Mouse (Mus musculus) cerebellum, adult 2 months (tissue): ENCODE results near the gene Sema3d. TPM values are rescaled to one million over a fixed set of nuclear protein-coding genes. Genes with fewer than 3 reads are reported as not detected.

Experiments used
- DNase-seq, 2 experiments: peaks; one replicate each; pipeline ENCODE4 v3.0.0; 2021
- H3K27ac ChIP-seq: fragments of 200-500 bp; 2 replicates; pipeline ENCODE4 v1.5.1; 2012; ENCODE audit warnings: low read length, control low read depth, inconsistent platforms; ENCODE audit not compliant: insufficient read depth
- H3K27me3 ChIP-seq: fragments of 200-500 bp; 2 replicates; pipeline ENCODE4 v1.6.1; 2012; ENCODE audit warnings: inconsistent platforms, mild to moderate bottlenecking, low read length, moderate library complexity; ENCODE audit not compliant: control insufficient read depth, insufficient read depth
- H3K4me1 ChIP-seq: fragments of 200-500 bp; 2 replicates; pipeline ENCODE4 v1.6.1; 2011; ENCODE audit warnings: low read length; ENCODE audit not compliant: control insufficient read depth, insufficient read depth
- H3K4me3 ChIP-seq: fragments of 200-500 bp; replicated peaks from 2 replicates; pipeline ENCODE3; 2011; ENCODE audit warnings: mild to moderate bottlenecking, low read depth, low read length, control low read depth; ENCODE audit not compliant: insufficient read depth
- CTCF ChIP-seq: fragments of 200-500 bp; IDR thresholded peaks from 2 replicates; pipeline ENCODE4 v1.5.1; 2011; ENCODE audit warnings: low read depth, mild to moderate bottlenecking, control low read depth, low read length, moderate library complexity, borderline replicate concordance; ENCODE audit not compliant: insufficient read depth
- POLR2A ChIP-seq: fragments of 200-500 bp; IDR thresholded peaks from 2 replicates; pipeline ENCODE4 v1.6.1; 2011; ENCODE audit warnings: low read length, control low read depth, borderline replicate concordance; ENCODE audit not compliant: insufficient read depth
- WGBS: fragments of 180-500 bp; shearing (Covaris S2); methylation state at CpG from one replicate; pipeline ENCODE4 v1.1.7; 2018; 5-methylcytosine and 5-hydroxymethylcytosine counted together
- polyA plus RNA-seq: library from polyadenylated mRNA; depleted of rRNA; stranded (reverse); fragments of >200 nt; gene quantifications from 2 replicates; pipeline ENCODE4 v1.2.3, GENCODE M21; 2012

The Sema3d gene
- polyA plus RNA-seq, 1 experiment = 2.0 TPM

- peak in 1 of 2 experiments; percentile 21 for DNase-seq
- Histone ChIP-seq H3K27ac (no peak overlapping the region), H3K4me1 (no peaks in the 10 kb centered on the region), H3K4me3 (no peak overlapping the region), H3K27me3 (no peaks in the 10 kb centered on the region)
- TF ChIP-seq POLR2A = no peak
- no peak for TF ChIP-seq CTCF
- 19% methylated on average over 5 of the region's 5 CpGs for WGBS
These were observed 91.9 kb downstream of the Sema3d start for GRCm38 (mm10) chr5:12474904-12475638.

- Histone ChIP-seq H3K4me1 (no peaks in the 10 kb centered on the region), H3K4me3 (no peak overlapping the region), H3K27me3 (no peaks in the 10 kb centered on the region), H3K27ac (no peak overlapping the region)
- TF ChIP-seq POLR2A (no peak), CTCF (no peak)
- DNase-seq = no peak
- 44% methylated on average over 4 of the region's 4 CpGs for WGBS
These were observed 92.4 kb downstream of the Sema3d start for GRCm38 (mm10) chr5:12475639-12475916.

GRCm38 (mm10) chr5:12487926-12488325, 104.7 kb downstream of the Sema3d start:
- WGBS = 95% methylated on average over 2 of the region's 2 CpGs
- no peak for DNase-seq
- TF ChIP-seq POLR2A = no peak
- TF ChIP-seq CTCF = no peak
- Histone ChIP-seq H3K4me3 (no peak overlapping the region), H3K4me1 (no peaks in the 10 kb centered on the region), H3K27me3 (no peaks in the 10 kb centered on the region), H3K27ac (no peak overlapping the region)

DNA sequence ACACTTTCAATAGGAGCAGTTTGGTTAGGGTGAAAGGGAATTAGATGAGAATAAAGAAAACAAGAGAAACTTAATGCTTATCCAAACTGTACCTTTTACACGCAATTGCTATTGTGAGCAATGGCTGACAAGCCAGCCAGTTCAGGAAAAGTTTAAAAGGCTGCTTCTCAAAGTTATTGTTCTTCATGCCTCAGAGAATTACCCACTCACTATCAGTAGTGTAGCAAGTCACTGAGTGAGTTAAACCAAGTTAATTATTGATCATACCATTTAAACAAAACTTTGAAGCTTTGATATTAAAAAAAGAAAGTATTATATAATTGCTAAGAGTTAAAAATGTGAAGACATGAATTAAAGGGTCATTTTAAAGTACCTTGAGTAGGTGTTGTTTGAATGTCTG, 108.5 kb downstream of the Sema3d start:
- DNase-seq = no peak
- TF ChIP-seq POLR2A (no peak), CTCF (no peak)
- WGBS = 87% methylated on average over 1 of the region's 1 CpGs

GRCm38 (mm10) chr5:12498227-12498928, 115.2 kb downstream of the Sema3d start:
- Histone ChIP-seq H3K27ac (no peak overlapping the region), H3K27me3 (no peaks in the 10 kb centered on the region), H3K4me1 (no peaks in the 10 kb centered on the region), H3K4me3 (no peak overlapping the region)
- 45% methylated on average over 6 of the region's 6 CpGs for WGBS
- no peak for TF ChIP-seq CTCF
- no peak for DNase-seq

More for the DNA sequence above, 108.5 kb downstream of the Sema3d start:
- H3K27me3 ChIP-seq = no peaks in the 10 kb centered on the region
- H3K27ac ChIP-seq = no peak overlapping the region
- H3K4me3 ChIP-seq = no peak overlapping the region
- no peaks in the 10 kb centered on the region for H3K4me1 ChIP-seq

DNA sequence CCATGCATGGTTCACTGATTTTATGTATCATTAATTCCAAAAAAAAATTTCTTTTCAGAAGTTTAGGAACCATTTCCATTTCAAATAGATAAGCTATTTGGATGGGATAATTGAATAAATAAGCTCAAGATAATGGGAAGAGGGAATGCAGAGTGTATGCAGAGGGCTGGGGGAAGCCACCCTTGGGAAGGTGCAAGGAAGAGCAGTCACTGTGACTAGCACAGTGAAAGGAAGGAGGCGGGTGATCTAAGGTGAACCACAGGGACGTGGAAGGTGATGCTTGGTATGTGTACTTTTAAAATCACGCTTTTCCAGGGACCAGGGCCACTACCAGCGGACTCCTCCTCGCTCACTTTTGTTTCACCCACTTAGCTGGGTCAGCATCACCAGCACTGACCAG, 115.9 kb downstream of the Sema3d start:
- Histone ChIP-seq H3K27me3 (no peaks in the 10 kb centered on the region), H3K27ac (no peak overlapping the region), H3K4me1 (no peaks in the 10 kb centered on the region), H3K4me3 (no peak overlapping the region)
- no peak for DNase-seq
- WGBS = 95% methylated on average over 5 of the region's 5 CpGs
- no peak for TF ChIP-seq CTCF
- no peak for TF ChIP-seq POLR2A

GRCm38 (mm10) chr5:12499791-12500504, 116.8 kb downstream of the Sema3d start:
- Histone ChIP-seq H3K4me1 (no peaks in the 10 kb centered on the region), H3K27ac (no peak overlapping the region), H3K4me3 (no peak overlapping the region), H3K27me3 (no peaks in the 10 kb centered on the region)
- 85% methylated on average over 6 of the region's 6 CpGs for WGBS
- TF ChIP-seq POLR2A (no peak), CTCF (no peak)
- no peak for DNase-seq
